Mouse (Mus musculus): Measurements from ENCODE around the gene Zc3h10. TPM values are rescaled to one million over a fixed set of nuclear protein-coding genes. Genes with fewer than 3 reads are reported as not detected.
A peak's percentile ranks its signal among the peaks of the same experiment; 100 is the strongest.
"Not testable (repeated sequence)": the region's sequence is repeated elsewhere in the genome, so short reads cannot be mapped to it uniquely, and the experiment has no call there.

Zc3h10 gene
- polyA plus RNA-seq, 1 experiment from 2014 or later: 11.3 TPM

DNA sequence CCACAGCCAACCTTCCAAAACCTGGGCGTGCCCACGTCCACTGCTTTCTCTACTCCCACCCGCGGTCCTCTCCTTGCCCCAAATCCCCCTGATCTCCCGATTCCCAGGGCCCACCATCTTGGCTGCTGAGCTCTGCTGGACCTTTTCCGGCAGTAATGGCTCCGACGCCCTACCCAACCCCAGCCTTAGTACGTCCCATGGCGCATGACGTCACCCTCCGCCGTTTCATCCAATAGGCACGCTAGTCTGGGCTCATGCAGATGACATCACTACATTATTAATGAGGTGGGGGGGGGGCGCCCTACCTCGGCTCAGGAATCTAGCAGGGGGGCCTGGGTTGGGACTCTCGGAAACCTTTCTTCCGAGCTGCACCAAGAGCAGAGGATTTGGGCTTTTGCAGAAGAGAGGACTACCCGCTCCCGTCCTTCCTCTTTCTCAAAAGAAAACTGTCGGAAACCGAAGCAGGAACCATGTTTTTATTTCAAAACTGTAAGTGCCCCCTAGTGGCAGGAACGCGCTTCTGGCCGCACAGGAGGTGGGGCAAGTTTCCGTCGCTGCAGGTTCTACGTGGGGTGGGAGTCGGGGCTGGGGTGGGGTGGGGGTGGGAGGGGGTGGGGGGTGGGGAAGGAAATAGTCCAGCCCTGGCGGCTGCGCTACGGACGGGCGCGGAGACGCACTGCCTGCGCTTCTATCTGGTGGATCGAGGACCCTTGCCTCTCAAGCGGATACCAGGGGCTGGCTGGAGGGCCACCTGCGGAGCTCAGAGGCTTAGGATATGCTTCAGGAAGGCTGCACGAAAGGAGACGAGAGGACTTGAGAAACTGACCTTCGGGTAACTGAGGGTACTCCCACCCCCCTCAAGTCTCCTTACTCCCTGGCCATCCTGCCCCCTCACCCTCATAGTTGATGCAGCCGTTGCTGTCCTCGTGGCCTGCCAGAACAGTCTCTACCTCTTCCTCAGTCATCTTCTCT, 53.6 kb downstream of the Zc3h10 start, which contains the start of gene Myl6:
Gene Myl6, minus strand, starts transcription at position 451 of the 972 bp plus-strand sequence.
- H3K4me3 ChIP-seq (ENCODE audit: low read depth, low read length): peak within 1 kb of the TSS; percentile 99
- H3K27ac ChIP-seq (ENCODE audit: low read depth): peak within 1 kb of the TSS; percentile 95
- H3K36me3 ChIP-seq (ENCODE audit: control insufficient read depth, insufficient read depth, low read length): peaks cover 34% of the 10 kb centered on the region
- ATAC-seq (replicated peaks; ENCODE audit: low FRiP score, low TSS enrichment, low read depth) (peak; percentile 91), DNase-seq (ENCODE audit: low spot score) (peak; percentile 98)
- H3K9me3 ChIP-seq (ENCODE audit: control insufficient read depth, low read length): no peaks in the 10 kb centered on the region
- under 1% methylated on average over 40 of the region's 45 CpGs for WGBS
- peak within 1 kb of the TSS; percentile 97 for H3K9ac ChIP-seq (ENCODE audit: low read length)
- H3K4me2 ChIP-seq (ENCODE audit: low read length): peak within 1 kb of the TSS; percentile 87
- H3K4me1 ChIP-seq (replicated peaks; ENCODE audit: control insufficient read depth, insufficient read depth, low read length): peaks cover 29% of the 10 kb centered on the region
- H3K27me3 ChIP-seq (replicated peaks; ENCODE audit: control insufficient read depth, insufficient read depth, low read length): no peaks in the 10 kb centered on the region

DNA sequence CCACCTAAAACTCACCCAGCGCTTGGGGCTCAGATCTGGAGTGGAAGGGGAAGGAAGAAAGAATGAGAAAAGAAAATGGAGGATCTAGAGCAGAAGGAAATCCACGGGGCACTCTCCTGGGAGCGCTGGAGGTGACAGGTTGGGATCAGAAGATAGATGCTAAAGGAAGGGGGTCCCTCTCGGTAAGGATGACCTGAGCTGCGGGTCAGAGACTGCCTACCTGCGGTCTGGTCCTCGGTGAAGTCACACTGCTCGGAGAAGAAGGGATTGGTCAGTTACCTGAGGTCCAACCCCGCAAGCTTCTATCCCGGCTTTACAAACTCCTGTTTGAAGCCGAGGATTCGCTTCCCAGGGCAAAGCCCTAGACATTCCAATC, 54.3 kb downstream of the Zc3h10 start:
- 0% methylated on average over 12 of the region's 12 CpGs for WGBS
- Histone ChIP-seq H3K4me2 (ENCODE audit: low read length) (peak overlapping the region; percentile 87), H3K27me3 (replicated peaks; ENCODE audit: control insufficient read depth, insufficient read depth, low read length) (no peaks in the 10 kb centered on the region), H3K4me3 (ENCODE audit: low read depth, low read length) (peak overlapping the region; percentile 99), H3K9ac (ENCODE audit: low read length) (peak overlapping the region; percentile 97), H3K27ac (ENCODE audit: low read depth) (peak overlapping the region; percentile 95), H3K4me1 (replicated peaks; ENCODE audit: control insufficient read depth, insufficient read depth, low read length) (peaks cover 29% of the 10 kb centered on the region), H3K9me3 (ENCODE audit: control insufficient read depth, low read length) (no peaks in the 10 kb centered on the region), H3K36me3 (ENCODE audit: control insufficient read depth, insufficient read depth, low read length) (peaks cover 41% of the 10 kb centered on the region)
- DNase-seq (ENCODE audit: low spot score): no peak
- peak; percentile 20 for ATAC-seq (replicated peaks; ENCODE audit: low FRiP score, low TSS enrichment, low read depth)

DNA sequence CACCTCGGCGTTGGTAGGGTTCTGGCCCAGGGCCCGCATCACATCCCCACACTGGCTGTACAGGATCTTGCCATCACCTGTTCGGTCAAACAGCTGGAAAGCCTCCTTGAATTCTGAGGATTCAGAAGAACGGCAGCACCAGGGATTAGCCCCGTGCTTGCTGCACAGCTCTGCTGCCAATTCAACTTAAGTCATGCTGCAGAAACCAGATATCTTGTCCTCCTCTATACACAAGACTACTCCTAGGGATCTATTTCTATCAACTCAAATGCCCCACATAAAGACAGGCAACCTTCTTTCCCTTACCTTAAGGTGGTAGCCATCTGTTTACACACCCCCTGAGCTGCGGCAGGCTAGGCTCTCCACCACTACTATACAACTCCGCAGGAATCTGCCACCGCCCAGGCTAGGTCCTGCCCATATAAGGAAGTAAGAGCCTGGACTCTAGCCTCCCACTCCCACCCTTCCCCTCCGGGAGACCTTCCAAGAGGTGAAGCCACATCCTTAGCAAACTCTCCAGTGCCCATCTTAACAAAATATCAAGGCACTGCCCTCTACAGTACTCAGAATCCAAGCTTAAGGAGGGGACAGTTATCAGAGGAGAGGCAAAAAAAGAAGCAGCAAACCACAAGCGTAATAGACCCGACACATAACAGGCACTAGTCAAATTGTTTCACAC, 54.8 kb downstream of the Zc3h10 start:
- peak; percentile 83 for DNase-seq (ENCODE audit: low spot score)
- Histone ChIP-seq H3K4me2 (ENCODE audit: low read length) (peak overlapping the region; percentile 87), H3K9ac (ENCODE audit: low read length) (peak overlapping the region; percentile 97), H3K9me3 (ENCODE audit: control insufficient read depth, low read length) (no peaks in the 10 kb centered on the region), H3K27me3 (replicated peaks; ENCODE audit: control insufficient read depth, insufficient read depth, low read length) (no peaks in the 10 kb centered on the region), H3K27ac (ENCODE audit: low read depth) (peak overlapping the region; percentile 95), H3K4me3 (ENCODE audit: low read depth, low read length) (peak overlapping the region; percentile 99), H3K36me3 (ENCODE audit: control insufficient read depth, insufficient read depth, low read length) (peaks cover 46% of the 10 kb centered on the region), H3K4me1 (replicated peaks; ENCODE audit: control insufficient read depth, insufficient read depth, low read length) (peaks cover 23% of the 10 kb centered on the region)
- ATAC-seq (replicated peaks; ENCODE audit: low FRiP score, low TSS enrichment, low read depth): peak; percentile 55
- 18% methylated on average over 12 of the region's 12 CpGs for WGBS

DNA sequence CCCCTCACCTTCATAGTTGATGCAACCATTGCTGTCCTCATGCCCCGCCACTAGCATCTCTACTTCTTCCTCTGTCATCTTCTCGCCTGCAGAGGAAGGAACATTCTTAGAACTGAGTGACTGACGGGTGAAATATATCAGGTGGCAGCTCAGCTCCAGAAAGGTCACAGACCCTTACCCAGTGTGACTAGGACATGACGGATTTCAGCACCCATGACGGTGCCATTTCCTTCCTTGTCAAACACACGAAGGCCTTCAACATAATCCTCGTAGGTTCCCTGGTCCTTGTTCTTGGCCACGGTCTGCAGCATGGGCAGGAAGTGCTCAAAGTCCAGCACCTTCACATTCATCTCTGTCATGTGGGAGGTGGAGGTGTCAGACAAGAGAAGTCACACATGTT, 55.5 kb downstream of the Zc3h10 start:
- Histone ChIP-seq H3K36me3 (ENCODE audit: control insufficient read depth, insufficient read depth, low read length) (peaks cover 53% of the 10 kb centered on the region), H3K4me1 (replicated peaks; ENCODE audit: control insufficient read depth, insufficient read depth, low read length) (peaks cover 23% of the 10 kb centered on the region), H3K4me3 (ENCODE audit: low read depth, low read length) (peak overlapping the region; percentile 99), H3K27ac (ENCODE audit: low read depth) (peak overlapping the region; percentile 95), H3K4me2 (ENCODE audit: low read length) (peak overlapping the region; percentile 87), H3K9ac (ENCODE audit: low read length) (peak overlapping the region; percentile 97)
- not testable (repeated sequence) for DNase-seq (ENCODE audit: low spot score); H3K27me3 ChIP-seq (replicated peaks; ENCODE audit: control insufficient read depth, insufficient read depth, low read length); ATAC-seq (replicated peaks; ENCODE audit: low FRiP score, low TSS enrichment, low read depth); H3K9me3 ChIP-seq (ENCODE audit: control insufficient read depth, low read length)
- WGBS: 27% methylated on average over 8 of the region's 8 CpGs

Small RNA genes within 50 kb of the gene (microRNA-seq; reads per million reads assigned to microRNA genes)
- gene Gm47275 (not detected), gene Mir6916 (not detected), gene Mir6917 (0.51 reads per million)

Other genes starting within 250 kb of the Zc3h10 start
- gene Il23a, start 249.0 kb downstream of the Zc3h10 start, polyA plus RNA-seq (2014; fragmentation: Nextera tagmentation; extraction: Ambion mirVana): 0.77 TPM in 2 replicates
- 32.7 and 35.0 TPM in 2 replicates for gene Pan2, start 244.4 kb downstream of the Zc3h10 start, polyA plus RNA-seq (2014; fragmentation: Nextera tagmentation; extraction: Ambion mirVana)
- gene Cnpy2, start 225.3 kb downstream of the Zc3h10 start, polyA plus RNA-seq (2014; fragmentation: Nextera tagmentation; extraction: Ambion mirVana): 308 and 317 TPM in 2 replicates
- 244 and 254 TPM in 2 replicates for gene Cs, start 210.0 kb downstream of the Zc3h10 start, polyA plus RNA-seq (2014; fragmentation: Nextera tagmentation; extraction: Ambion mirVana)
- gene Coq10a, start 178.8 kb downstream of the Zc3h10 start, polyA plus RNA-seq (2014; fragmentation: Nextera tagmentation; extraction: Ambion mirVana): 11.0 and 15.7 TPM in 2 replicates
- 12.1 and 13.3 TPM in 2 replicates for gene Ankrd52, start 170.7 kb downstream of the Zc3h10 start, polyA plus RNA-seq (2014; fragmentation: Nextera tagmentation; extraction: Ambion mirVana)
- 47.6 and 56.7 TPM in 2 replicates for gene Slc39a5, start 146.5 kb downstream of the Zc3h10 start, polyA plus RNA-seq (2014; fragmentation: Nextera tagmentation; extraction: Ambion mirVana)
- 94.7 and 99.1 TPM in 2 replicates for gene Nabp2, start 136.3 kb downstream of the Zc3h10 start, polyA plus RNA-seq (2014; fragmentation: Nextera tagmentation; extraction: Ambion mirVana)
- 30.5 and 36.0 TPM in 2 replicates for gene Rnf41, start 136.1 kb downstream of the Zc3h10 start, polyA plus RNA-seq (2014; fragmentation: Nextera tagmentation; extraction: Ambion mirVana)
- 71.9 and 82.2 TPM in 2 replicates for gene Smarcc2, start 88.5 kb downstream of the Zc3h10 start, polyA plus RNA-seq (2014; fragmentation: Nextera tagmentation; extraction: Ambion mirVana)
- gene Myl6, start 53.6 kb downstream of the Zc3h10 start, polyA plus RNA-seq (2014; fragmentation: Nextera tagmentation; extraction: Ambion mirVana): 1,777 and 1,828 TPM in 2 replicates
- gene Myl6b, start 49.1 kb downstream of the Zc3h10 start, polyA plus RNA-seq (2014; fragmentation: Nextera tagmentation; extraction: Ambion mirVana): 3.1 TPM in 2 replicates
- 27.3 and 28.0 TPM in 2 replicates for gene Esyt1, start 21.9 kb downstream of the Zc3h10 start, polyA plus RNA-seq (2014; fragmentation: Nextera tagmentation; extraction: Ambion mirVana)
- 4,682 and 5,210 TPM in 2 replicates for gene Rpl41, start 1.5 kb upstream of the Zc3h10 start, polyA plus RNA-seq (2014; fragmentation: Nextera tagmentation; extraction: Ambion mirVana)
- 248 and 252 TPM in 2 replicates for gene Pa2g4, start 18.2 kb upstream of the Zc3h10 start, polyA plus RNA-seq (2014; fragmentation: Nextera tagmentation; extraction: Ambion mirVana)
- gene Erbb3, start 41.9 kb upstream of the Zc3h10 start, polyA plus RNA-seq (2014; fragmentation: Nextera tagmentation; extraction: Ambion mirVana): 31.2 and 32.4 TPM in 2 replicates
- gene Rps26, start 79.0 kb upstream of the Zc3h10 start, polyA plus RNA-seq (2014; fragmentation: Nextera tagmentation; extraction: Ambion mirVana): 1,095 and 1,163 TPM in 2 replicates
- gene Ikzf4, start 98.2 kb upstream of the Zc3h10 start, polyA plus RNA-seq (2014; fragmentation: Nextera tagmentation; extraction: Ambion mirVana): 3.0 and 3.2 TPM in 2 replicates
- 9.8 and 12.7 TPM in 2 replicates for gene Suox, start 126.3 kb upstream of the Zc3h10 start, polyA plus RNA-seq (2014; fragmentation: Nextera tagmentation; extraction: Ambion mirVana)
- gene Rab5b, start 148.5 kb upstream of the Zc3h10 start, polyA plus RNA-seq (2014; fragmentation: Nextera tagmentation; extraction: Ambion mirVana): 59.4 and 64.4 TPM in 2 replicates
- 1.2 TPM in 2 replicates for gene Pmel, start 156.4 kb upstream of the Zc3h10 start, polyA plus RNA-seq (2014; fragmentation: Nextera tagmentation; extraction: Ambion mirVana)
- 89.0 and 93.2 TPM in 2 replicates for gene Cdk2, start 157.3 kb upstream of the Zc3h10 start, polyA plus RNA-seq (2014; fragmentation: Nextera tagmentation; extraction: Ambion mirVana)
- gene Dgka, start 197.1 kb upstream of the Zc3h10 start, polyA plus RNA-seq (2014; fragmentation: Nextera tagmentation; extraction: Ambion mirVana): 5.9 and 7.7 TPM in 2 replicates
- 34.2 and 38.5 TPM in 2 replicates for gene Pym1, start 200.1 kb upstream of the Zc3h10 start, polyA plus RNA-seq (2014; fragmentation: Nextera tagmentation; extraction: Ambion mirVana)
- 0.43 and 0.72 TPM in 2 replicates for gene Mmp19, start 243.1 kb upstream of the Zc3h10 start, polyA plus RNA-seq (2014; fragmentation: Nextera tagmentation; extraction: Ambion mirVana)